Mouse (Mus musculus) spleen, adult 2 months (tissue): ENCODE data around the gene Mall. TPM values are rescaled to one million over a fixed set of nuclear protein-coding genes. Genes with fewer than 3 reads are reported as not detected.

Experiments
- DNase-seq, 2 experiments: peaks; one replicate each; pipeline versions ENCODE4 v3.0.0 to v3.0.0-alpha.2; 2012 to 2021; ENCODE audit warnings: low spot score in 2 of 2, low read depth in 1 of 2
- H3K27ac ChIP-seq: fragments of 200-500 bp; 2 replicates; pipeline ENCODE4 v1.5.1; 2012; ENCODE audit warnings: low read length, inconsistent platforms; ENCODE audit not compliant: insufficient read depth
- H3K27me3 ChIP-seq: fragments of 200-500 bp; 2 replicates; pipeline ENCODE4 v1.6.1; 2012; ENCODE audit warnings: mild to moderate bottlenecking, moderate library complexity, low read length, inconsistent platforms; ENCODE audit not compliant: control insufficient read depth, insufficient read depth
- H3K36me3 ChIP-seq: fragments of 200-500 bp; 2 replicates; pipeline ENCODE4 v1.6.1; 2012; ENCODE audit warnings: mild to moderate bottlenecking, low read length, inconsistent platforms; ENCODE audit not compliant: control insufficient read depth, insufficient read depth
- H3K4me1 ChIP-seq: fragments of 200-500 bp; 2 replicates; pipeline ENCODE4 v1.6.1; 2011; ENCODE audit warnings: inconsistent platforms; ENCODE audit not compliant: control insufficient read depth, insufficient read depth, insufficient read length
- H3K4me3 ChIP-seq: fragments of 200-500 bp; 2 replicates; pipeline ENCODE4 v1.5.1; 2011; ENCODE audit warnings: mild to moderate bottlenecking, inconsistent platforms; ENCODE audit not compliant: insufficient read depth, insufficient read length; ENCODE audit errors: extremely low read depth
- CTCF ChIP-seq: fragments of 200-500 bp; IDR thresholded peaks from 2 replicates; pipeline ENCODE4 v1.5.1; 2011; ENCODE audit warnings: mild to moderate bottlenecking, inconsistent platforms; ENCODE audit not compliant: insufficient read depth, insufficient read length, insufficient replicate concordance; ENCODE audit errors: extremely low read depth
- POLR2A ChIP-seq: fragments of 200-500 bp; IDR thresholded peaks from 2 replicates; pipeline ENCODE4 v1.6.1; 2011; ENCODE audit warnings: low read depth, low read length, inconsistent platforms
- WGBS: fragments of 180-500 bp; shearing (Covaris S2); methylation state at CpG from one replicate; pipeline ENCODE4 v1.1.7; 2018; 5-methylcytosine and 5-hydroxymethylcytosine counted together
- polyA plus RNA-seq: library from polyadenylated mRNA; depleted of rRNA; stranded (reverse); fragments of >200 nt; gene quantifications from 2 replicates; pipeline ENCODE4 v1.2.3, GENCODE M21; 2012

Gene Mall
- polyA plus RNA-seq, 1 experiment, result 0.30 TPM

DNA sequence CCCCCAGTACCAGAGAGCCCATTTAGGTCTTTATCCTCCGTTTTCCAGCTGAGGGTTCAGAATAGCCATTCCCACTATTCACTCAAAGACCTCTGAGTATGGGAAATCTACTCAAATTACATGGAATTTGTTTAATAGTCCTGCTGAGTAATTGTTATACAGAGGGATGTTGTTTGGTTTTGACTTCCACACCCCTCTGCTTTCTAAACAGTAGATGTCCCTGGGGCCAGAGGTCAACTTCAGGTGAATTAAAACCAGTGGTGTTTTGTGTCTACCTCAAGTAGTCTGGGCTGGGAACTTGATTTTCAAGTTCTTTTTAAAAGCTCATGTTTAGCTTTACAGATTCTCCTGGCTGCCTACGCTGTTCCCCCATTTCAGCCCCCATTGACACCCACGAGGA, 15.0 kb downstream of the Mall start:
- no peak overlapping the region for H3K4me3 ChIP-seq
- peaks cover 6% of the 10 kb centered on the region; the same call in 1 of the 2 replicates for H3K4me1 ChIP-seq
- H3K36me3 ChIP-seq, result no peaks in the 10 kb centered on the region
- no peaks in the 10 kb centered on the region for H3K27me3 ChIP-seq
- TF ChIP-seq CTCF (no peak), POLR2A (no peak)
- DNase-seq, result no peak
- 92% methylated on average over 3 of the region's 3 CpGs for WGBS
- H3K27ac ChIP-seq, result no peak overlapping the region

DNA sequence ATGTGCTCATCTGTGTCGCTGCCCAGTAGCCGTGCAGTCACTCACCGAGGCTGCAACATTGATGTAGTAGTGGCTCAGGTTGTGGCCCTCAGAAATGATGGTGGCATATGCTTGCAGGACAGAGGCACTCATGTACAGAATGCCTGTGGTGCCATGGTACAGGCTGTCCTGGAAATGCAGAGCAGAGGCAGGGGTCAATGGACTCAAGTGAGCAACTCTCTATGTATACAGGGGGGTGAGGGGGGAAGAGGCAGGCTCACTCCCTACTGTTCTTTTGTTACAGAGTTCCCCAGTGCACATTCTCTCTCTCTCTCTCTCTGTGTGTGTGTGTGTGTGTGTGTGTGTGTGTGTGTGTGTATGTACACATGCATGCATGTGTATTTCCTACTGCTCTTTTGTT, 20.9 kb downstream of the Mall start:
- Histone ChIP-seq H3K27me3 (no peaks in the 10 kb centered on the region), H3K36me3 (no peaks in the 10 kb centered on the region), H3K27ac (no peak overlapping the region), H3K4me3 (no peak overlapping the region), H3K4me1 (no peaks in the 10 kb centered on the region)
- 88% methylated on average over 3 of the region's 3 CpGs for WGBS
- no peak for TF ChIP-seq CTCF
- TF ChIP-seq POLR2A, result no peak
- no peak for DNase-seq

DNA sequence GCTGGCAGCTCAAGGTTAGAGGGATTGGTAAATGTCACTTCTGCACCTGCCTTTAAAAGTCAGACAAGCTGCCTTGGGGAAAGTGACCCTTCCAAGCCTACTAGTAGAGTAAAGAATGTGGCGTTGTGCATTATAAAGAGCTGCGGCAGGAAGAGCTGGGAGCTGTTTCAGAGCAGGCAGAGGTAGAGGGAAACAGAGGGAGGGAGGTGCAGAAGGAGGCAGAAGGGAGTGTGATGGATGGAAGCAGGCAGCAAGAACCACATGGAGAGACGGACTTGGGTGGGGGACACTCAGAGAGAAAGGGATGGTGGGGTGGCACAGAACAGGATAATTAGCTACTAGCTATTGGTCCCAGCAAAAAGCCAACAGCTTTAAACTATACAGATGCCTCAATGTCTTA, 21.7 kb downstream of the Mall start:
- DNase-seq, result no peak
- H3K27me3 ChIP-seq, result no peaks in the 10 kb centered on the region
- no peaks in the 10 kb centered on the region for H3K36me3 ChIP-seq
- TF ChIP-seq CTCF (no peak), POLR2A (no peak)
- H3K27ac ChIP-seq, result no peak overlapping the region
- 82% methylated on average over 3 of the region's 3 CpGs for WGBS
- no peaks in the 10 kb centered on the region for H3K4me1 ChIP-seq
- H3K4me3 ChIP-seq, result no peak overlapping the region

DNA sequence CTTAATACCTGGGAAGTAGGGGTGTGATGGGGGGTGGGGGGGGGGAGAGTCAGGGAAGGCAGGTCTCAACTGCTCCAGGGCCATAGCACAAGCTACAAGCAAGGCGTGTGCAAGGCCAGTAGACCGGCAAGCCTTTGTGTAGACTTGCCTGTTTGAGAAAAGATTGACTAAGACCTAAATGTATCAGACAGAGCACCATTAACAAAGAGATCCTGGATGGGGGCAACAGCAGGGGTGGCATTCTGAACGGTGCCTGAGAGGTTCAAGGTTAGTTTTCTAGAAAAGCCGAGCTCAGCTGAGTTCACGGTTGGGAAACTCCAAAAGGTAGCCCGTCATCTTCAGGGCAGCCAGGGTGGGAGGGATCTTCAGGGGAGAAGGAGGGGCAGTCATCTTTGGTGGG, 24.5 kb downstream of the Mall start:
- Histone ChIP-seq H3K27ac (no peak overlapping the region), H3K4me1 (no peaks in the 10 kb centered on the region), H3K27me3 (no peaks in the 10 kb centered on the region), H3K36me3 (no peaks in the 10 kb centered on the region), H3K4me3 (no peak overlapping the region)
- DNase-seq, result no peak
- 82% methylated on average over 6 of the region's 6 CpGs for WGBS
- TF ChIP-seq CTCF (no peak), POLR2A (no peak)

DNA sequence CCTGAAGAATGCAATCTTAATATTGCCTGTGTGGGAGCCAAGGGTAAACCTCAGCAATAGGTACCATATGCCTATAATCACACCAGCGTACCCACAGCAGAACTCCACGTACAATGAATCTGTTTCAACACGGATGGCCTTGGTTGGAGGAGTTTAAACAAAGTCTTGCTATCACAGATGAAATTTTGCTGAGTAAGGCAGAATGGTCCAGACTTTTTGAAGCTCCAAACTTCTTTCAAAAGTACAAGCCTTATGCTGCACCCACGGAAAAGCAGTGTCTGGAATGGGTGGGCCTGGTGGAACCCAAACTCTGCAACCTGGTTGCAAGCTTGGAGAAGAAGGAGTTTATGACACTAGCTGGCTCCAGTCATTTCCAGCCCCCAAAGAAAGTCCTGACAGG, 40.5 kb downstream of the Mall start:
- TF ChIP-seq POLR2A (no peak), CTCF (no peak)
- Histone ChIP-seq H3K27ac (no peak overlapping the region), H3K4me3 (no peak overlapping the region), H3K36me3 (no peaks in the 10 kb centered on the region), H3K4me1 (no peaks in the 10 kb centered on the region), H3K27me3 (no peaks in the 10 kb centered on the region)
- WGBS, result 85% methylated on average over 4 of the region's 4 CpGs
- no peak for DNase-seq

DNA sequence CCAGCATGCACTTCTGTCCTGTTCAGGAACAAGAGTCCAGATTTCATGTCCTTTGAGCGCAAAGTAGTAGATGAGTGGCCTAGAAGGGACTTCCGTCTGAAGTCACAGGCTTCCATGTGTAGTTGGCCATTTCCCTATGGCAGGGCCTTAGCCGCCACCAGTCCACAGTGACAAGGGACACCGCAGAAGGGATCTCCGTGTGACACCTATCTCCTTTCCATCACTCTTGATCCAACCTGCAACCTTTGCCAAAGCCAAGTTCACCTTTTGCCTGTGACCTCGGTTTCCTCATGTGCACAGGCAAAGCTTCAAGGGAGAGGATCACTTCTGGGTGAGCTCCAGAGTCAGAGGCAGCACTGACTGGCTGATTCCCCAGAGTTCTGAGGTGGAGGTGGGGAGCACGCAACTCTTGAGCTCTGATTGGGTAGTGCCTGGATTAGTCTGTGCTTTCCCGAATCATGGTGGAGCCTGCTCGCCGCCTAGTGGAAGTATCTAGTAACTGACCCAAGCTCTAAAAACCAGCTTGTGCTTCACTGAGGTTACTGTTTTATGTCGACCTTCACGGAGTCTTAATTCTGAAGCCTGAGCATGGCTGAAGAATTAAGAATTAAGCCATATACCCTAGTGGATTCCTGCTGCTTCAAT, 45.9 kb downstream of the Mall start:
- Histone ChIP-seq H3K4me3 (no peak overlapping the region), H3K27me3 (no peaks in the 10 kb centered on the region), H3K4me1 (no peaks in the 10 kb centered on the region), H3K36me3 (no peaks in the 10 kb centered on the region), H3K27ac (no peak overlapping the region)
- WGBS, result 39% methylated on average over 12 of the region's 12 CpGs
- peak; percentile 7 to 39 for DNase-seq
- TF ChIP-seq CTCF, result peak; percentile 30; the same call in 1 of the 2 replicates
- TF ChIP-seq POLR2A, result no peak

DNA sequence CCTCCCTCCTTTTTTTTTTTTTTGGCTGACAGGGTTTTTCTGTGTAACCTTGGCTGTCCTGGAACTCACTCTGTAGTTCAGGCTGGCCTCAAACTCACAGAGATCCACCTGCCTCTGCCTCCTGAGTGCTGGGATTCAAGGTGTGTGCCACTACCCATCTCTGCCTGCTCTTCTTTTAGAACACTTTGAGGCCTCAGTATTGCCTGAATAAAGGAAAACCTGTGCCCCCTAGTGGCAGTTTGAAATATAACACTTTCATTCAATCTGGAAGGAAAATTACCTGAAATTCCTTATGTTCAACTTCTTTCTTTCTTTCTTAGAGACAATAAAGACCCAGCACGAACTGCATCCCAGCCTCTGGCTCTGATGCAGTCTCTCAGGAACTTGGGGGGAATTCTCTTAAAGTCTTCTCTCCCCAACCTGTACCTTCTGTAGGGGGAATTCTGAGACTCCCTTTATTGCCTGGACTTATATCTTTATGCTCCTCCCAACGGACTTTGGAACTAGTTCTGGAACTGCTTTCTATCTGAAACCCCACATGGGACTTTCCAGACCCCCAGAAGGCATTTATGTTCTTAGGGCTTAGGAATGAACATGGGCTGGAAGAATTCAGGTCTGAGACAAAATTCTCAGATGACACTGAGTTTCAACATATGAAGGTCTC, 61.8 kb downstream of the Mall start:
- Histone ChIP-seq H3K4me1 (no peaks in the 10 kb centered on the region), H3K36me3 (no peaks in the 10 kb centered on the region), H3K4me3 (no peak overlapping the region), H3K27ac (no peak overlapping the region), H3K27me3 (peaks cover 2% of the 10 kb centered on the region; the same call in 1 of the 2 replicates)
- WGBS, result 18% methylated on average over 2 of the region's 2 CpGs
- no peak for DNase-seq
- TF ChIP-seq CTCF (no peak), POLR2A (no peak)
